Mouse (Mus musculus): ENCODE data around the gene Rreb1.
A peak's percentile ranks its signal among the peaks of the same experiment; 100 is the strongest.

Gene Rreb1

DNA sequence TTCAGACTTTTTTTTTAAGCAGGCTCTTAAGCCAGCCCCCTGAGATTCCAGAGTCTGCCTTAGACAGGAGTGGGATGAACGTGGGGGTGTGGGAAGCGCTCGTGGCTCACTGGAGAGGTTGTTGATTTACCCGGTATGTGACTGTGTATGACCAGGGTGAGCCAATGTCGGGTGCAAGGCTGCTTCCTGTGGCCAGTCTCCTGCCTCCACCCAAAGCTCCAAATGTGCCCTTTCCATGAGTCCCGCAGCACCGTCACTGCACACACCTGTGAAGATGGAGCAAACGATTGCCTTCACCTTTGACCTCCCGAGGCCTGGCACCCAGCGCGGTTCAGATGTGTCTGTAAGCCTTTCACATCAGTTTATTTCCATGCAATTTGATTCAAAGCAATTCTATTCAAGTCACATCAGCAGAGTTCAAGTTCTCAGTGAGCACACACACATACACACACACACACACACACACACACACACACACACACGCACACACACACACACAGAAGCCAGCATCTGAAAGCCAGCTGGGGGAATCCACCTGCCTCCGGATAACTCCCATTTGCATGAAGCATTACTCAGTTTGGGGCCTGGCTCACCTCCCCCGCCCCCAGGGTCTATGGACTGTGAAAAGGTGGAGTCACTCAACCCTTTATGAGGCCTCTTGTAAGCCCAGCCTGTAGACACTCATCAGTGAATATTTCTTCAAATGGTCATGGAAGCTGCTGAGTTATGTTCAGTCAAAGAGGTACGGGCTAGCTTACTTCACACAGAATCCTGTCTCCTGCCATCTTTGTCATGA lies 188.3 kb downstream of the Rreb1 start:
- Histone ChIP-seq H3K36me3 (ENCODE audit: insufficient read depth, low read length) (0 out of 2 replicates have a peak, but pooled peaks cover under 1% of the 10 kb centered on the region), H3K27me3 (ENCODE audit: insufficient read depth, low read length) (0 out of 2 replicates have a peak, but pooled peaks cover 7% of the 10 kb centered on the region)
- TF ChIP-seq NANOG (IDR thresholded peaks at IDR 0.05; ENCODE audit: borderline replicate concordance, low read length) (no peak), POU5F1 (IDR thresholded peaks at IDR 0.05; ENCODE audit: borderline replicate concordance, low read length) (no peak), CTCF (conservative IDR thresholded peaks at IDR 0.05; ENCODE audit: low read length) (no peak)

DNA sequence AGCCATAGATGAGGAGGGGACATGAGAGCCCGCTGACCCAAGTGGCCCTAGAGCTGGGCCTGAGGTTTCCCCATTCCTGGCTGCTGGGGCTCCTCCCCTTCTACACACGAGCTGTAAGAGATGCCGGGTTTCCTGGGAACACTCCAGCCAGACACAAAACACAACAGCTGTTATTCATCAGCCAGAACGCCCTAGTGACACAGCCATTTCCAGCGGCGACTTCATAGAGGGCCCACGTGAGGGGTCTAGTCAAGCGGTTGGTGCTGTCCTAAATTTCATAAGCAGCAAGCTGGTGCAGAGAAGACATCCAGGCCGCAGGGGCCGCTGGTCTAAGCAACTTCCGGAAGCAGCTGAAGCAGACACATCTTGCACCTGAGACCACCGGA lies 188.8 kb downstream of the Rreb1 start:
- Histone ChIP-seq H3K9me3 (ENCODE audit: low read length) (no peaks in the 10 kb centered on the region), H3K4me1 (replicated peaks; ENCODE audit: low read depth, low read length) (peaks cover 62% of the 10 kb centered on the region), H3K4me3 (replicated peaks; ENCODE audit: low read length) (peak overlapping the region; percentile 57), H3K27me3 (ENCODE audit: insufficient read depth, low read length) (0 out of 2 replicates have a peak, but pooled peaks cover 7% of the 10 kb centered on the region), H3K36me3 (ENCODE audit: insufficient read depth, low read length) (0 out of 2 replicates have a peak, but pooled peaks cover 7% of the 10 kb centered on the region)
- TF ChIP-seq POU5F1 (IDR thresholded peaks at IDR 0.05; ENCODE audit: borderline replicate concordance, low read length) = no peak
- TF ChIP-seq NANOG (IDR thresholded peaks at IDR 0.05; ENCODE audit: borderline replicate concordance, low read length) = no peak
- TF ChIP-seq CTCF (conservative IDR thresholded peaks at IDR 0.05; ENCODE audit: low read length) = no peak

More for the DNA sequence above, 188.3 kb downstream of the Rreb1 start:
- peak overlapping the region; percentile 67 for H3K4me3 ChIP-seq (replicated peaks; ENCODE audit: low read length)
- no peaks in the 10 kb centered on the region for H3K9me3 ChIP-seq (ENCODE audit: low read length)
- H3K4me1 ChIP-seq (replicated peaks; ENCODE audit: low read depth, low read length) = peaks cover 62% of the 10 kb centered on the region

DNA sequence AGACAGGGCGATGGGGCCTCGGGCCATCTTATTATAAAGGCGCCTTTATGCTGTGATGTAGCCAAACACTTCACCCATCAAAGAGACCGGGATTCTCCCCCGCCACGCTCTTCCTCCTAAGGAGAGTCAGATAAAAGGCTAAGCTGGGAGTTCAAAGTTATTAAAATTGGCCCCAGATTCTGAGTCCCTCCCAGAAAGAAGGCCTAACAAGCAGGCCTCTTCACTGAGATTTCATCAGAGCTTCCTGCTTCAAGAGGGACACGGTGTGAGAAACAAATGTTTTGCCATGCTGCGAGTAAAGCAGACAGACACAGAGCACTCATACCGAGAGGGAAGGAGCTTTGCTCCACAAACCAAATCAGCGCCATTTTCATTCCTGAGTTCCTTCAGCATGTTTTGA lies 189.4 kb downstream of the Rreb1 start:
- Histone ChIP-seq H3K9me3 (ENCODE audit: low read length) (no peaks in the 10 kb centered on the region), H3K27me3 (ENCODE audit: insufficient read depth, low read length) (0 out of 2 replicates have a peak, but pooled peaks cover 7% of the 10 kb centered on the region), H3K36me3 (ENCODE audit: insufficient read depth, low read length) (peaks cover 12% of the 10 kb centered on the region; the same call in 1 of the 2 replicates), H3K4me3 (replicated peaks; ENCODE audit: low read length) (peak overlapping the region; percentile 57), H3K4me1 (replicated peaks; ENCODE audit: low read depth, low read length) (peaks cover 62% of the 10 kb centered on the region)
- no peak for TF ChIP-seq CTCF (conservative IDR thresholded peaks at IDR 0.05; ENCODE audit: low read length)
- no peak for TF ChIP-seq NANOG (IDR thresholded peaks at IDR 0.05; ENCODE audit: borderline replicate concordance, low read length)
- TF ChIP-seq POU5F1 (IDR thresholded peaks at IDR 0.05; ENCODE audit: borderline replicate concordance, low read length) = no peak

DNA sequence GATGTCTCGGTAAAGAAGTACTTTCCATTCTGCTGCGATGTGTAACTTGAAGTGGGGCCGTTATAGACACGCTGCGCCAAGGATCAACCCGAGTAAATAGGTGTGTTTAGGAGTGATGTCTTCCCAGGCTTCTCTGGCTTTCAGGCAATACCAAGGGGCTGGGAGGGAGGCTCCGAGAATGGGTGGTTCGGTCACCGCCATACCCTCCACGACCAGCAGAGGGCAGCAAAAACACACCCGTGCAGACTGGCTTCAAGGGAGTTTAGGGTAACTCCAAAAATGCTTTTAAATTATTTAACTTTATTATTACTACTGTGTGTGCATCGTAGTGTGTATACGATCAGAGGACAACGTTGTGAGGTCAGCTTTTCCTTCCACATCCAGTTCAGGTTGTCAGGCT lies 191.1 kb downstream of the Rreb1 start:
- no peak for TF ChIP-seq NANOG (IDR thresholded peaks at IDR 0.05; ENCODE audit: borderline replicate concordance, low read length)
- TF ChIP-seq CTCF (conservative IDR thresholded peaks at IDR 0.05; ENCODE audit: low read length) = peak; percentile 94
- Histone ChIP-seq H3K4me1 (replicated peaks; ENCODE audit: low read depth, low read length) (peaks cover 49% of the 10 kb centered on the region), H3K27me3 (ENCODE audit: insufficient read depth, low read length) (no peaks in the 10 kb centered on the region), H3K36me3 (ENCODE audit: insufficient read depth, low read length) (peaks cover 28% of the 10 kb centered on the region), H3K4me3 (replicated peaks; ENCODE audit: low read length) (no peak overlapping the region), H3K9me3 (ENCODE audit: low read length) (no peaks in the 10 kb centered on the region)

DNA sequence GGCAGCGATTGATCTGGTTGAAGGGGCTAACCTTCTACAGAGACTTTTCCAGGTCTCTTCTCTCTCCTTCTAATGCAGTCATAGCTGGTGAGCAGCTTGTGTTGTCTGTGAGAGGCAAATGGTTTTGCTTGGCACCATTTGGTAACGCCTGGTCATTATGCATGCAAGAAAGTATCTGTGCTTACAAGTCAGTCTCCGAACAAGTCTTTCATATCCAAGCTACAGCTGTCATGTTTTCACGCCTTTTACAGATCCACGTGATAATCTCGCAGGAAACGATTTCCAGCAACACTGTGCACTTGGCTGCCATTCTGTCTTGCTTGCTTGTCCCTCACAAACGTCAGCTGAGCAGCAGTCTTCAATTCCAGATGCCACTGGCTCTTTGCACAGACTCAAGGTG lies 191.8 kb downstream of the Rreb1 start:
- H3K4me1 ChIP-seq (replicated peaks; ENCODE audit: low read depth, low read length) = peaks cover 43% of the 10 kb centered on the region
- H3K9me3 ChIP-seq (ENCODE audit: low read length) = no peaks in the 10 kb centered on the region
- TF ChIP-seq POU5F1 (IDR thresholded peaks at IDR 0.05; ENCODE audit: borderline replicate concordance, low read length) (no peak), NANOG (IDR thresholded peaks at IDR 0.05; ENCODE audit: borderline replicate concordance, low read length) (no peak), CTCF (conservative IDR thresholded peaks at IDR 0.05; ENCODE audit: low read length) (no peak)
- peaks cover 28% of the 10 kb centered on the region for H3K36me3 ChIP-seq (ENCODE audit: insufficient read depth, low read length)
- no peaks in the 10 kb centered on the region for H3K27me3 ChIP-seq (ENCODE audit: insufficient read depth, low read length)
- no peak overlapping the region for H3K4me3 ChIP-seq (replicated peaks; ENCODE audit: low read length)

DNA sequence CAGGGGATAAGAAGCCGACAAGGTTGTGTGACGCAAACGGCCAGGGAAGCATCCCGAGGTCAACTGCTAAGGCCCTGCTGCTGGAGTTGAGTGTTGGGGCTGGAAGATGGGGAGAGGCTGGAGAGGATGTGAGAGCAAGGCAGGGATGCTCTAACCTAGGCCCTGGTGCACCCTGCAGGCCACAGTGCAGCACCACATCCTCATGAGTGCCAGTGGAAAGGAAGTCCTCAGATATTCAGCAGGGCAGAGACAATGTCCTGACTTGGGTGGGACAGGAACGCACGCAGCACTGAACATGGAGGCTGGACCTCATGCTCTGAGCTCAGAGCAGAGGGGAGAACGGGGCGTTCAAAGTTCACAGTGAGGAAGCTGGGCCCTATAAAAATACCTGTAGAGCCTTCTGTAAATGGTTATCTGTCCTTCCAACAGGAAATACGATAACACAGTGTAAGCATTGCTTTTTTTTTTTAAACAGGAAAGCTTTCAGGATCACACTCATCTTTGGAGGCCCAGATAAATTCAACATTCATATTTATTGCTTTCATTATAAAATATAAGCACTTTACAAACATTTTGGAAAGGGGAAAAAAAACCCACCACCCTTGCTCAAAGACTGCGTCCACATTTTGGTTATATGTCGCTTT lies 192.8 kb downstream of the Rreb1 start:
- no peaks in the 10 kb centered on the region for H3K27me3 ChIP-seq (ENCODE audit: insufficient read depth, low read length)
- TF ChIP-seq CTCF (conservative IDR thresholded peaks at IDR 0.05; ENCODE audit: low read length) (no peak), NANOG (IDR thresholded peaks at IDR 0.05; ENCODE audit: borderline replicate concordance, low read length) (no peak), POU5F1 (IDR thresholded peaks at IDR 0.05; ENCODE audit: borderline replicate concordance, low read length) (no peak)
- H3K4me3 ChIP-seq (replicated peaks; ENCODE audit: low read length) = no peak overlapping the region

DNA sequence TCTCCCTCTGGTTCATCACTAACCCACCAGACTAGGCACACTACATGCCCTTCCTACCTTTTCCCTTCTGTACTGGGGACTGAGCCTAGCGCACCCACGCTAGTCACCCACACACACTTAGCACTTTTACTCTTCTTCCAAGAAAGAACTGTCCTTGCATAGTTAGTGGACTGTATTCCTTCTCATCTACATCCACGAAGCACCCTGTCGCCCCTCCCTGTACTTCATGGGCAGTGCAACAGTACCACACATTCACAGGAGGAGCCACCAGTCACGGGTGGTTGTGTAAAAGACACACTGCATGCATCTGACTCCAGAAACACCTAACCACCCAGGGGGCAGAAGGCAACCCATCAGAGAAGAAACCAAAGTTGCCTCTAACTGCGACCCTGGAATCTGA lies 195.8 kb downstream of the Rreb1 start:
- TF ChIP-seq POU5F1 (IDR thresholded peaks at IDR 0.05; ENCODE audit: borderline replicate concordance, low read length) (no peak), NANOG (IDR thresholded peaks at IDR 0.05; ENCODE audit: borderline replicate concordance, low read length) (no peak), CTCF (conservative IDR thresholded peaks at IDR 0.05; ENCODE audit: low read length) (no peak)
- H3K27me3 ChIP-seq (ENCODE audit: insufficient read depth, low read length) = no peaks in the 10 kb centered on the region
- H3K36me3 ChIP-seq (ENCODE audit: insufficient read depth, low read length) = peaks cover 68% of the 10 kb centered on the region
- no peaks in the 10 kb centered on the region for H3K9me3 ChIP-seq (ENCODE audit: low read length)
- no peak overlapping the region for H3K4me3 ChIP-seq (replicated peaks; ENCODE audit: low read length)
- H3K4me1 ChIP-seq (replicated peaks; ENCODE audit: low read depth, low read length) = peaks cover 9% of the 10 kb centered on the region

More for the DNA sequence above, 192.8 kb downstream of the Rreb1 start:
- no peaks in the 10 kb centered on the region for H3K9me3 ChIP-seq (ENCODE audit: low read length)
- peaks cover 32% of the 10 kb centered on the region for H3K4me1 ChIP-seq (replicated peaks; ENCODE audit: low read depth, low read length)
- H3K36me3 ChIP-seq (ENCODE audit: insufficient read depth, low read length) = peaks cover 38% of the 10 kb centered on the region

DNA sequence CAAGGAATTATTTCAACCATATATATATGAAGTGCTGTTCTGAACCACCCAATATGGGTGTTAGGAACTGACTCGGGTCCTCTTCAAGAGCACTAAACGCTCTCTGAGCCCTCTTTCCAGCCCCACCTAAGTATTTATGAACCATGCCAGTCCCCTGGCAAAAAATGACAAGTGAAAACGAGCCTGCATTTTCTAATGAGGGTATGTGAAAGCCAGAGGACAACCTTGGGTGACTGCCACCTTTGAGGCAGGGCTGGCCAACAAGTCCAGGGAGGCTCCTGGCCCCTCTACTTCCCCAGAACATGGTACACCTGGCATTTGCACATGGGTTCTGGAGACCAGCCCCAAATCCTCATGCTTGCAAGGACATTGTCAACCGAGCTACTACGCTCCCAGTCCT lies 196.5 kb downstream of the Rreb1 start:
- no peak for TF ChIP-seq POU5F1 (IDR thresholded peaks at IDR 0.05; ENCODE audit: borderline replicate concordance, low read length)
- no peak for TF ChIP-seq NANOG (IDR thresholded peaks at IDR 0.05; ENCODE audit: borderline replicate concordance, low read length)
- no peak for TF ChIP-seq CTCF (conservative IDR thresholded peaks at IDR 0.05; ENCODE audit: low read length)
- no peaks in the 10 kb centered on the region for H3K9me3 ChIP-seq (ENCODE audit: low read length)
- H3K36me3 ChIP-seq (ENCODE audit: insufficient read depth, low read length) = peaks cover 74% of the 10 kb centered on the region
- H3K4me3 ChIP-seq (replicated peaks; ENCODE audit: low read length) = no peak overlapping the region
- H3K4me1 ChIP-seq (replicated peaks; ENCODE audit: low read depth, low read length) = peaks cover 12% of the 10 kb centered on the region
- no peaks in the 10 kb centered on the region for H3K27me3 ChIP-seq (ENCODE audit: insufficient read depth, low read length)

Measured in E14TG2a.4 (cell line).